Mouse (Mus musculus) retina, postnatal 7 days (tissue): Measurements from ENCODE around the gene Fars2.

Experiments
- DNase-seq: peaks from one replicate; pipeline ENCODE4 v3.0.0-alpha.2; 2012; ENCODE audit warnings: low read depth, low spot score

Fars2 gene

DNA sequence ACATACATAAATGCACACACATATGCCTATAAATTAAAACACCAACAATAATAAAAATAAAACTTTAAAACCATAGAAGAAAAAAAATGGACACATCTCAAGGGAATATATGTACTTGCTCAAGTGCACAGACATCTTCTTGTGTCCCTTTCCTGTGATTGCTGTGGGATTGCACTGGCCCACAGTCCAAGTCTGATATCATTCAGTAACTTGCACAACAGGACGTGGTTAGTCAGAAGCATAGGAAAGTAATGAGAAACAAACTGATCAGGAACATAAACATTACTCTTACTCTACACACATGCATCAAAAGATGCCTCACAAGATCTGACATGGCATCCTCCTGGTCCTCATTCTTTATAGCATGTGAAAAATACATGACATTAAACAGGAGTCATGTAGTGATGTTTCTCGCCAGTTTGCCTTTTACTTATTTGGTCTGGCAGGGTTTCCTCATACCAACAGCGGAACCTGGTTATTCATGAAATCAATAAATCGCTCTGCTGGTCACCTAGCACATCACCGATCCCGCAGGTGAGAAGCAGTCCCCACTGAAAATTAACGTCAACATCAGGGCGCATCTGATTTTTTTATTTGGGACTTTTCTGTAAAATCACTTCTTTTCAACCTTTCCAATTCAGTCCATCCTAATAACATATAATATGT, 563.6 kb downstream of the Fars2 start:
- no peak for DNase-seq

DNA sequence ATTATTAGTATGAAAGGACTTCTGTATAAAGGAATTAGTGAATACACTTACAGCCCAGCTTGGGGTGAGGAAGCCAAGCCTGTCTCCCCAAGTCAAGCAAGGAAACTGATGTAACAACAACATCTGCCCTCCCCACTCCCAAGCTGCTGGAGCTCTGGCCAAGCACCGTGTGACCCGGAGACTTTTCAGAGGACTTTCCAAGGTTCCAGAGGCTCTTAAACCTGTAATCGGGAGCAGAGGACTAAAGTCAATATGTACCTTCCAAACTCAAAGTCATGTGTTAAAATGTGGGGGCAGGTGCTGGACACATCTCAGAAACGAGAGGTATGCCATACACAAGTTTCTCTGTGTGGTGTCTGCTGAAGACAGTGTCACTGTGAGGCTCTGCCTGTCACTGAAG, 566.4 kb downstream of the Fars2 start:
- DNase-seq = no peak

GRCm38 (mm10) chr13:36695516-36696201, 578.4 kb downstream of the Fars2 start:
- DNase-seq = no peak

GRCm38 (mm10) chr13:36696351-36696771, 579.1 kb downstream of the Fars2 start:
- DNase-seq = no peak

- no peak for DNase-seq
Observed at GRCm38 (mm10) chr13:36707088-36707690, 590.0 kb downstream of the Fars2 start.

DNA sequence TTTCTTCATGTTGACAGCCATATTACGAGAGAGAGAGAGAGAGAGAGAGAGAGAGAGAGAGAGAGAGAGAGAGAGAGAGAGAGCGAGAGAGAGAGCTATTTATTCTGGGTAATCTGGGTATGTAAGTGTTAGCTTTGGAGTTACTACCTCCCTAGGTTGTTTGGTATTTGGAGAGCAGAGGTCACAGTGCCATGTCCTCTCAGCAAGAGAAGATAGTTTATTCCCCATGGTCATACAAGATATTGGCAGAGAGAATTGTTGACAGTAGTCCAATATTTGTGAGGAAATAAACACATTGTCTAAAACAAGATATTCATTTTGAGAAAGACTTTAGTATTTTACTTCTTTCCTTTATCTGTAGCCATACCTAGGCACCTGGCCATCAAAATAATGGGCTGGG, 596.9 kb downstream of the Fars2 start:
- DNase-seq = no peak

- DNase-seq = no peak
Observed at GRCm38 (mm10) chr13:36716708-36717107, 599.5 kb downstream of the Fars2 start.

- DNase-seq = no peak
Observed at GRCm38 (mm10) chr13:36717376-36717775, 600.2 kb downstream of the Fars2 start.

DNA sequence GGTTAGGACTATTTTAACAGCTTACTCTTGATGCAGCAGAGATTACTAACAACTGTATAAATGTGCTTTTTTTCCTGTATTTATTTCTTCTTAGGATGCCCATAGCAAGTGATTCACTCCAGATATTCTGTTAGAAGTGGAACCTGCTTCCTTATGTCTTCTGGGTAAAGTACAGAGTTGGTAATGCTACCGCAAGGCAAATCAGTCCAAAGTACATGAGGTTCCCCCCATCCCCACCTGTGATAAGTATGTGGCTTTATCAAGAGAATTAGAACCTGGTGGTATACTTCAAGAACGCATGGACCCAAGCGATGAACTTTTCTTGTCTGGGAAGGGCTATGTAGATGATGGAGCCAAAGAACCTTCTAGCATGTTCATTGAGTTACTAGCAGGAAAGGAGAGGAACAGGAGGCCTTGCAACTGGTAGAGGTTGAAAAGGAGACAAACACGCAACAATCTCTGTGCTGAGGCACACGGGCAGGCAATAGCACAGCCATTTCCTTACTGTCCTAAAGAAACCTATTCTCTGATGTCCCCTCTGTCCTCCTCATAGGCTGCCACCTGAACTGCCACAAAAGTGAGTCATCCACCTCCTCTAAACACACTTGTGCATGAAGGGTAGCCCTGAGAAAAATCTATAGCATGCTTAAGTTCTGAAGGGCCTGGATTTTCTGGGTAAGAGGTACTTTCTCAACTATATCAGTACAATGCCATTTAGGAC, 603.2 kb downstream of the Fars2 start:
- DNase-seq = no peak

DNA sequence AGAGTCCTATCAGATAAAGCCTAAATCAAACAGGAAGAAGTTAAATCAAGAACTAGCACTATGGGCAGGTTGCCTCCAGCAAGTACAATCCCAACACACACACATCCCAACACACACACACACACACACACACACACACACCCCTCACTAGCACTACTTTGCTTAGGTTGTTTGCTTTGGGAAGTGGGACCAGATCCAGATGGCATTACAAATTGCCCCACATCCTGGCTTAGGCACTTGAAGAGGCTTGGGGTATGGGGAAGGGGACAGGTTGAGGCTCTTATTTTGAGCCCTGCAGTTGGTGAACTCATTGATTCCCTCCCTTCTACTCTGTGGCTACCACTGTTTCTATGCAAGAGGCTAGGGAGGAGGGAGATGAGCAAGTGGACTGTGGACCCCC, 605.1 kb downstream of the Fars2 start:
- no peak for DNase-seq

DNA sequence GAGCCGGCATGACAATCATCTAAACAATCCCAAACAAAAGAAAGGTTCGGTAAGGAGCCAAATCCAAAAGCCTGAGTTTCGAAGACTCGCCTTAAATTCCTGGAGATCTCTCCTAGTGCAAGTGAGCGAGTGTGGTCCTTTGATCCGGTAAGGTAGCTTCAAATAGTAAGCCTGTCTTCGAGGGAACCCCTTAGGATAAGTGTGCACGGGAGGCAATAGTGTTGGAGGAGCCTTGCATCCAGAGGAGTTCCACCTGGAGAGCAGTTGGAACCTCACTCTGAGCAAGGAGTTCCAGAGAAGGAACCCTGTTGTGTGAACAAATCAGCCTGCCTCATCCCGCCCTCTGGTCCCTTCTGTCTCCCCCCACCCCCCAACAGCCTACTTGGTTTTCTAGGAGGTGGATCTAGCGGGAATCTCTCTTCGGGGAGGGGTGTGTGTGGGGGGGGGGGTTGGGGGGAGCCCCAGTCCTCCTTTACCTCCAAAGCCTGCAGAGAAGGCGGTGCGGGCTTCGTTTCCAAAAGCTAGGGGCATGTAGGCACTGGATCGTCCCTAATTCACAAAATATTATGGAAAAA, 606.6 kb downstream of the Fars2 start:
- DNase-seq = no peak

- no peak for DNase-seq
Observed at GRCm38 (mm10) chr13:36724533-36725470, 607.6 kb downstream of the Fars2 start.

DNA sequence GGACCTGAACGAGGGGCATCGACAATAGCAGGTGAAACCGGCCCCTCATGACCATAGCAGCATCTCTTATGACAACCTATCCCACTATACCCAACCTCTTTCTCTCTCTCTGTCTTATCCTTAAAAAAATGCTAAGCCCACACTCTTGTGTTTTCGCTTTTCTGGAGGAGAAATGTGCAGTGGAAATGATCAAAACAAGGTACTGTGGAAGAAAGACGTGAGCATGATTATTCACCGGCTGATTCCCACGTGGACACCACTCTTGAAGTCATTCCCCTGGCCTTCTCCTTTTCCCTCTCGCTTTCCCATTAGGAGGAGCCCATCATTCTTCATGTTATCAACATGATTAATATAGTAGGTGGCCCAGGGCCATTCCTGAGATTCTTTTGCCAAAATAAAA, 608.7 kb downstream of the Fars2 start:
- no peak for DNase-seq

DNA sequence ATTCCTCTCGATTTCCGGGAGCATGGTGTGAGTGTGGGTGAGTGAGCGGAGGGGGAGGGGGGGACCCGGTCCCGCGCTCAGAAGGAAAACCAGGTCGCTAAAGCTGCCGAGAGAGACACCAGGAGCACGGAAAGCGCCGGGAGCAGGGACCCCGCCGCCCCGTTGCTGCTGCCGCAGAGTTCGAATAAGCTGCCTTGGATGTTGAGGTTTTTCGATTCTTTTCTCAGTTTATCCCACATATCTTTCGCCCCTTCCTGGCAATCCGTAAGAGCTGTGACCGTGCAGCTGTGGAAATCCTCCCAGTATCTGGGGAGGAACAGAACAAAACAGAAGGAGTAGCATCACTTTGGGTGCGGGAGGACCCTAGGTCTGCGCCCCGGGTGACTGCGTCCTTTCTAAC, 609.3 kb downstream of the Fars2 start:
- no peak for DNase-seq

DNA sequence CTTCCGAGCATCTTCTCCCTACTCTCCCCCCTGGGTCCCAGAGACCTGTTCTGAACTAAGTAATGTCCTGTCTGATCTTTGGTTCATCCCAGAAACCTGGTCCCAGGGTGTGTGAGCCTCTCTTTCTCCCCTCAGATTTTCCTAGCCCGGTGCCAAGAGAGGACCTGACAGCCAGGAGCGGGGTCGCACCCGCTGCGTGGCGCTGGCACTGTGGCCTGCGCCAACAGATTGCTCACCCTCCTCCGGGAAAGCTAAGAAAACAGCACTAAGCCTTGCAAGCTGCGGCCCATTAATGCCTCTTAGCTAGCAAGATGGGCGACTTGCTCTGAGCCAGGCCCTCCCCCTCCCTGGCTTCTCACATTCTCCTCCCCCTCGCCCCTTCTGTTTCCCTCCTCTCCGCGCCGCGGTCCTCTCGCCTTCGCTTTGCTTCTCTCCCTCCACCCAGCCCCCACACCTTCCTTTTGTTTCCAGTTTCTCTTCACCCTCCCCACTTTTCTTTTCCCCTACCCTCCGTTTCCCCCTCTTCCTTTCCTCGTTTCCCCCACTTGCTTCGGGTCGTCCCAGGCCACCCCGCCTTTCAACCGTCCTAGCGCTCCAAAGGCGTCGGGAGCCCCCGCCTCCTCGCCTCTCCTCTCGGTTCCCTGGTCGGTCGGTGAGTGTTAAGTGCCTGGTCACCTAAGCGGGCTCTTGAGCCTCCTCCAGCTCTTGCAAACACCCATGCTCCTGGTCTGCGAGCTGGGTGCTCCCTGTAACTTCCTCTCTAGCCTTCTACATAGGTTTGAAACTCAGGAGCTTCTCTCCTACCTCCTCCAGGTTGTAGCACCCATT, 610.0 kb downstream of the Fars2 start:
- DNase-seq = no peak

GRCm38 (mm10) chr13:36727779-36728470, 610.7 kb downstream of the Fars2 start:
- DNase-seq = no peak

- DNase-seq = no peak
Observed at GRCm38 (mm10) chr13:36728509-36728908, 611.3 kb downstream of the Fars2 start.

DNA sequence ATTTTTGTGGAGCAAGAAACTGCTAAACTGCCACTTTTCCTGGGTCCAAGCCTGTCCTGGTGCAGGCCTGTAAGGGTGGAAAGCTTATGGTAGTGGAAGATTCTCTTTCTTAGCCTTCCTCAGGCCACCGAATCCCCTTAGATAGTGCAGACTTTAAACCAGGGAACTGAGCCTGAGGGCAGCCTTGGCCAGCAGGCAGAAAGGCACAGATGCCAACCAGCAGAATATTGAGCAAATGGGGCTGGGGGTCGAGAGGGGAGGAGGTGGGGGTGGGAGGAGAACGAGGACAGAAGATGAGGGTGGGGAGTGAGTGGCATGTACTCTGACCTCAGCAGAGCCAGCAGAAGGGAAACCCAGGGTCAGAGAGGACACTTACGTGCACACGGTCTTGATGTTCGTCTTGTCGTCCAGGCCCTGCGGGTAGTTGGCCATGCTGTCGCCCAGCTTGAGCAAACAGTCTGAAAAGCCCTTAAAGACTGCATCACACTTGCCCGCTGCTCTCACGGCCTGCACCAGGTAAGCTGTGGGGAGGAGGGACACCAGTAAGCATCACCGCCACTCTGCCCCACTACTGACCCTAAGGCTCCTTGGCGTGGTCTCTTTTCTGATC, 612.6 kb downstream of the Fars2 start:
- no peak for DNase-seq

GRCm38 (mm10) chr13:36730341-36730761, 613.1 kb downstream of the Fars2 start:
- DNase-seq = no peak
